Mouse (Mus musculus) limb, embryonic 14.5 days (tissue): ENCODE results near the gene Arhgap22. TPM values are rescaled to one million over a fixed set of nuclear protein-coding genes. Genes with fewer than 3 reads are reported as not detected.

Source experiments
- ATAC-seq: fragments of 200-750 bp; cut with Nextera tagmentation; 2 replicates; pipeline ENCODE4 v1.8.0; 2017; ENCODE audit warnings: low read depth, moderate number of reproducible peaks, moderate TSS enrichment; ENCODE audit not compliant: low FRiP score
- DNase-seq: peaks from one replicate; pipeline ENCODE4 v3.0.0-alpha.2; 2015; ENCODE audit warnings: low spot score
- H3K27ac ChIP-seq: fragments of 300-500 bp; sonication (generic); replicated peaks from 2 replicates; pipeline ENCODE4 v1.5.1; 2014; ENCODE audit warnings: low read depth, mild to moderate bottlenecking, low read length, moderate library complexity, mixed read lengths
- H3K27me3 ChIP-seq: fragments of 300-500 bp; sonication (generic); 2 replicates; pipeline ENCODE4 v1.6.1; 2014; ENCODE audit warnings: low read length, mixed read lengths; ENCODE audit not compliant: control insufficient read depth, insufficient read depth
- H3K36me3 ChIP-seq: fragments of 300-500 bp; sonication (generic); 2 replicates; pipeline ENCODE4 v1.6.1; 2014; ENCODE audit warnings: mild to moderate bottlenecking, low read length, moderate library complexity, mixed read lengths; ENCODE audit not compliant: control insufficient read depth, insufficient read depth
- H3K4me1 ChIP-seq: fragments of 300-500 bp; sonication (generic); 2 replicates; pipeline ENCODE4 v1.6.1; 2014; ENCODE audit warnings: antibody characterized with exemption, low read length, mixed read lengths; ENCODE audit not compliant: control insufficient read depth, insufficient read depth
- H3K4me2 ChIP-seq: fragments of 300-500 bp; sonication (generic); replicated peaks from 2 replicates; pipeline ENCODE4 v1.6.1; 2014; ENCODE audit warnings: low read depth, mild to moderate bottlenecking, low read length, moderate library complexity; ENCODE audit not compliant: severe bottlenecking
- H3K4me3 ChIP-seq: fragments of 300-500 bp; sonication (generic); replicated peaks from 2 replicates; pipeline ENCODE4 v1.5.1; 2014; ENCODE audit warnings: low read length
- H3K9ac ChIP-seq: fragments of 300-500 bp; sonication (generic); 2 replicates; pipeline ENCODE4 v1.6.1; 2014; ENCODE audit warnings: mild to moderate bottlenecking, low read depth, low read length, moderate library complexity; ENCODE audit not compliant: severe bottlenecking
- H3K9me3 ChIP-seq: fragments of 300-500 bp; sonication (generic); 2 replicates; pipeline ENCODE4 v1.6.1; 2016; ENCODE audit warnings: low read length; ENCODE audit not compliant: control insufficient read depth
- POLR2A ChIP-seq: fragments of 200-500 bp; IDR thresholded peaks from 2 replicates; pipeline ENCODE4 v1.8.0; 2012; ENCODE audit warnings: inconsistent platforms, mild to moderate bottlenecking, moderate library complexity, borderline replicate concordance; ENCODE audit not compliant: insufficient read depth, insufficient read length; ENCODE audit errors: extremely low read depth
- WGBS: fragments of 180-500 bp; shearing (Covaris S2); extraction: QIAGEN DNeasy Blood & Tissue Kit; methylation state at CpG from one replicate; pipeline ENCODE4 v1.1.7; 2014; 5-methylcytosine and 5-hydroxymethylcytosine counted together
- polyA plus RNA-seq, 2 experiments: library from polyadenylated mRNA; depleted of rRNA in 1 of 2; stranded (reverse) in 1 of 2; unstranded in 1 of 2; fragments of >200 nt; fragmentation: Nextera tagmentation in 1 of 2; extraction: Ambion mirVana in 1 of 2; gene quantifications; 2 replicates each; pipeline versions ENCODE4 v1.2.1 to v1.2.3; 2012 to 2014

Gene Arhgap22
- polyA plus RNA-seq, 2 experiments, result 4.8 to 5.3 TPM

DNA sequence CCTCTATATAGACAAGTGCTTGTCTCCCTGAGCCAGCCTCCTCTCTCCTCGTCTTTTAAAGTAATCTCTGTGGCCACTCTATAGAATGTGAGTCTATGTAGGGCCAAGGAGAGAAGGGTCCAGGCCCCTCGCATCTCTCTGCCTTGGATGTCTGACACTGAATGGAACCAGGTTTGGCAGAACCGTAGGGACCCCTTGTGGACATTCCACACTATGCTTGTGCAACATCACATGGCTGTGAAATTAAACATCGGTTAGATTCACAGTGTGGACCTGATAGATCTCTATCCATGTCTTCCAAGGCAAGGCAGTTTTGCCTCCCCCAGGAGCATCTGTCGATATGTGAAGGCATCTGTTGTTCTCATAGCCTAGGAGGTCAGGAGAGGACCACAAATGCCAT lies 124.9 kb downstream of the Arhgap22 start:
- H3K4me2 ChIP-seq, result no peak overlapping the region
- no peaks in the 10 kb centered on the region for H3K36me3 ChIP-seq
- no peaks in the 10 kb centered on the region for H3K9me3 ChIP-seq
- 74% methylated on average over 5 of the region's 5 CpGs for WGBS
- no peaks in the 10 kb centered on the region for H3K27me3 ChIP-seq
- H3K4me3 ChIP-seq, result no peak overlapping the region
- H3K4me1 ChIP-seq, result no peaks in the 10 kb centered on the region; the same call in 1 of the 2 replicates
- H3K9ac ChIP-seq, result no peak overlapping the region
- TF ChIP-seq POLR2A, result no peak
- no peak overlapping the region for H3K27ac ChIP-seq
- DNase-seq, result no peak
- no peak for ATAC-seq

DNA sequence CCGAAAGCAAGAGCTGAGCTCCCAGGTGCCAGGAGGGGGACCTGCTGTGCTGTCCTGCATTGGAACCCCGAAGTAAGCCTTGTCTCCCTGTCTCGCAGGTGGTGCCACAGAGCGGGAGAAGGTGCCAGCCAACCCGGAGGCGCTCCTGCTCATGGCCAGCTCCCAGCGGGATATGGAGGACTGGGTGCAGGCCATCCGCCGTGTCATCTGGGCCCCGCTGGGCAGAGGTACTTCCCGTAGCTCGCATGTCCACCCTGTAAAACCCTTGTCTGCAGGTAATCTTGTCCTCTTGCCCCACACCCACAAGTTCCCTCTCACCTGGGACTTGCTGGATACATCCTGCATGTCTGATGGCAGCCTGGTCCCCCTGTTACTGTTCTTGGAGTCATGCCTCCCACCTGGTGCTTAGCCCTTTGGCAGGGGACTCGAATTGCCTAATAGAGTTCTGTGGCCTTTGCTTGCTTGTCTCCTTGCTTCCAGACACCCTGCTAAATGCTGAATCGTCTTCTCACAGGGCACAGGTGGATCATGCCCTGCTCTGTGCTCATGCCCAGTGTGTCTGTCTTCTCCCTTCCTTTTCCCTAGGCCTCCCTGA lies 129.4 kb downstream of the Arhgap22 start:
- Histone ChIP-seq H3K9me3 (no peaks in the 10 kb centered on the region), H3K36me3 (no peaks in the 10 kb centered on the region), H3K4me3 (no peak overlapping the region), H3K9ac (no peak overlapping the region), H3K27me3 (no peaks in the 10 kb centered on the region), H3K27ac (no peak overlapping the region), H3K4me2 (no peak overlapping the region), H3K4me1 (no peaks in the 10 kb centered on the region)
- no peak for ATAC-seq
- WGBS, result 89% methylated on average over 14 of the region's 14 CpGs
- DNase-seq, result no peak
- TF ChIP-seq POLR2A, result no peak

DNA sequence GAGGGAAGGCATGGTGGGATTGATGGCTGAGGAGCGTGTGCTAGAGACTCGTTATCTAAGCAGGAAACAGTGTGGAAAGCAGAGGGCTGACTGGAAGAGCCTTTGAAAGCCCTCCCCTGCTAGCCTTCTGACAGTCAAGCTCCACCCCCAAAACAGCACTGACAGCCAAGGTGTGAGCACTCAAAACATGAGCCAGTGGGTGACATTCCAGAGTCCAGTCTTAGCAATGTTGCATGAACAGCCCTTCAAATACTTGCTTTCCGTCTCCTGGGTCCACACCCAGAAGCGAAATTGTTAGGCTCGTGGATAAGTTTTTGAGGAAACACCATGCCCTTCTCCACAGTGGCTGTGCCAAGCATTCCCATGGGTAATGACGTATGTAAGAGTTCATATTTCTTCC lies 132.7 kb downstream of the Arhgap22 start:
- no peak for DNase-seq
- no peak for TF ChIP-seq POLR2A
- no peak overlapping the region for H3K9ac ChIP-seq
- H3K27ac ChIP-seq, result no peak overlapping the region
- no peaks in the 10 kb centered on the region for H3K4me1 ChIP-seq
- H3K27me3 ChIP-seq, result peaks cover 18% of the 10 kb centered on the region
- no peak overlapping the region for H3K4me3 ChIP-seq
- ATAC-seq, result no peak
- WGBS, result 77% methylated on average over 6 of the region's 6 CpGs
- H3K9me3 ChIP-seq, result no peaks in the 10 kb centered on the region
- no peak overlapping the region for H3K4me2 ChIP-seq
- H3K36me3 ChIP-seq, result no peaks in the 10 kb centered on the region

DNA sequence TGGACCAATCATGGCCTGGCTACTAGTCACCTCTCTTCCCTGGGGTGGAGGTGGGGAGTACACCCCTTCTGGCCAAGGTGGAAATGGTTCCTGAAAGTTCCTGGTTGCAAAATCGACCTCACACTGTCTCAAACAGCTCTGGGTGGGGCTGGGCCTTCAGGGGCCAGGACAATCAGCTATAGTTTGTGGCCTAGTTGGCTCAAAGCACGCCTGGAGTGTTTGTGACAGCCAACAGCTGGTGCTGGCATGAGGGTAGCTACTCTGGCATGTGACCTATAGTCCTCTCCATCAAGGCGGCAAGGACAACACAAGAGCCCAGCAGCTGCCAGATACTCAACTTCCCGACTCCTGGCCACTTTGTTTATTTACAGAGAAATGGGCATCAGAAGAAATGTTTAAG lies 133.9 kb downstream of the Arhgap22 start:
- no peak overlapping the region for H3K4me2 ChIP-seq
- DNase-seq (no peak), ATAC-seq (no peak)
- H3K9me3 ChIP-seq, result no peaks in the 10 kb centered on the region
- H3K4me3 ChIP-seq, result no peak overlapping the region
- H3K27me3 ChIP-seq, result peaks cover 26% of the 10 kb centered on the region
- 63% methylated on average over 4 of the region's 4 CpGs for WGBS
- H3K4me1 ChIP-seq, result no peaks in the 10 kb centered on the region
- no peak overlapping the region for H3K27ac ChIP-seq
- H3K9ac ChIP-seq, result no peak overlapping the region
- no peaks in the 10 kb centered on the region for H3K36me3 ChIP-seq
- TF ChIP-seq POLR2A, result no peak

DNA sequence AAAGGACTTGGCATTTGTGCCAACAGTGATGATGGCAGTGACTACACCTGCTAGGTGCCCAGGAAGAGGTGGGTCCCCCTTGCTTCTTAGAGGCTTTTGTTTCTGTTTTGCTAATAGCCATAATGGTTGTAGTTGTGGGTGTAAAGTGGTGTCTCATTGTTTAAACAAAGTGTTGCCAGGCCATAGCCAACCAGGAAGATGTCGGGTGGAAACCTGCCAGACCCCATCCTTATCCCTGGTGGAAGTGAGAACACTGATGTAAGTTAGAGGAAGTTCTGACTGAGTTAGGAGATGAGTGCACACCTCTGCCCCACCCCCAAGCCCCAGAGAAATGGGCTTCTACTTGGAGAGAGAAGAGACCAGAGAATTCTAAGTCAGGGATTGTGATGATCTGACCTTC lies 134.3 kb downstream of the Arhgap22 start:
- ATAC-seq (no peak), DNase-seq (no peak)
- no peaks in the 10 kb centered on the region for H3K4me1 ChIP-seq
- WGBS, result 70% methylated on average over 1 of the region's 1 CpGs
- H3K4me3 ChIP-seq, result no peak overlapping the region
- no peak for TF ChIP-seq POLR2A
- peaks cover 26% of the 10 kb centered on the region for H3K27me3 ChIP-seq
- no peaks in the 10 kb centered on the region for H3K36me3 ChIP-seq
- H3K9me3 ChIP-seq, result no peaks in the 10 kb centered on the region
- no peak overlapping the region for H3K9ac ChIP-seq
- H3K27ac ChIP-seq, result no peak overlapping the region
- H3K4me2 ChIP-seq, result no peak overlapping the region

DNA sequence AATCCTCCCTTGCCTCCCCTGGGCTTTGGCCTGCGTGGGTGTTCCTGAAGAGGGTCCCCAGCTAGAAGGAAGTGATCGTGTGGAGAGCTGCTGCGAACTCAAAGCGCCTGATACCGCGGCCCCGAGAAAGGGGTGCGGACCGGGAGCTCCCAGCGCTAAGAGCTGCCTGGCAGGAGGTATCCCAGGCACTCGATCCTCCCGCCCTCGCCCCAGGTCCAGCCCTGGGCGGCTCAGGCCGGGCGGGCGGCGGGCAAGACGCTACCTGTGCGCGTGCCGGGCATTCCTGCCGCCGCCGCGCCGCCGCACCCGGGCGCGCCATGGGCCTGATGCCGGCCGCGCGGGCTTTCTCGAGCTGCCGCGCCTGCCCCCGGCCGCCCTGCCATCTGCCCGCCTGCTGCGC lies 137.2 kb downstream of the Arhgap22 start:
- Histone ChIP-seq H3K9me3 (no peaks in the 10 kb centered on the region), H3K9ac (peak overlapping the region; percentile 56), H3K36me3 (no peaks in the 10 kb centered on the region), H3K4me2 (peak overlapping the region; percentile 89), H3K27me3 (peaks cover 26% of the 10 kb centered on the region), H3K4me3 (peak overlapping the region; percentile 43), H3K4me1 (no peaks in the 10 kb centered on the region), H3K27ac (no peak overlapping the region)
- 8% methylated on average over 37 of the region's 42 CpGs for WGBS
- DNase-seq (no peak), ATAC-seq (no peak)
- TF ChIP-seq POLR2A, result no peak
